Mouse (Mus musculus) CH12.LX (cell line): ENCODE results near the gene Fbxl22. TPM values are rescaled to one million over a fixed set of nuclear protein-coding genes. Genes with fewer than 3 reads are reported as not detected.

Source experiments
- DNase-seq: peaks from one replicate; pipeline ENCODE4 v3.0.0-alpha.2; 2013; ENCODE audit errors: extremely low read depth
- H3K27ac ChIP-seq: 2 replicates; pipeline ENCODE4 v1.5.1; 2012; ENCODE audit warnings: low read depth, mild to moderate bottlenecking, control low read depth, moderate library complexity; ENCODE audit not compliant: insufficient read depth
- H3K27me3 ChIP-seq: replicated peaks from 2 replicates; pipeline ENCODE3; 2012; ENCODE audit warnings: inconsistent platforms
- H3K36me3 ChIP-seq, 2 experiments: replicated peaks in 1 of 2; 2 replicates each; pipeline versions ENCODE3 to v1.6.1; 2012; ENCODE audit warnings: inconsistent platforms in 1 of 2, low read length in 1 of 2, mild to moderate bottlenecking in 1 of 2, mixed read lengths in 1 of 2, moderate library complexity in 1 of 2; ENCODE audit not compliant: control insufficient read depth in 1 of 2, insufficient read depth in 1 of 2
- H3K4me1 ChIP-seq, 2 experiments: 2 replicates each; pipeline ENCODE4 v1.6.1; 2012; ENCODE audit warnings: inconsistent platforms in 1 of 2, moderate library complexity in 1 of 2; ENCODE audit not compliant: insufficient read depth in 2 of 2, control insufficient read depth in 1 of 2
- H3K4me2 ChIP-seq: 2 replicates; pipeline ENCODE4 v1.6.1; 2012; ENCODE audit warnings: low read depth, mild to moderate bottlenecking, control low read depth; ENCODE audit not compliant: poor library complexity, insufficient read depth, severe bottlenecking
- H3K4me3 ChIP-seq, 3 experiments: fragments of 150-350 bp in 1 of 3; sonication (generic) in 1 of 3; replicated peaks in 1 of 3; 2 replicates each; pipeline versions ENCODE3 to v1.5.1; 2011 to 2012; ENCODE audit warnings: low read depth in 2 of 3, low read length in 2 of 3, mild to moderate bottlenecking in 2 of 3, moderate library complexity in 2 of 3, control low read depth in 1 of 3, improper control_type of control experiment in 1 of 3, inconsistent platforms in 1 of 3, mixed read lengths in 1 of 3; ENCODE audit not compliant: poor library complexity in 1 of 3
- H3K79me2 ChIP-seq: replicated peaks from 2 replicates; pipeline ENCODE4 v1.6.1; 2012; ENCODE audit warnings: mild to moderate bottlenecking, moderate library complexity; ENCODE audit not compliant: control insufficient read depth, poor library complexity, insufficient read depth, severe bottlenecking; ENCODE audit errors: extremely low read depth
- H3K9ac ChIP-seq: 2 replicates; pipeline ENCODE4 v1.6.1; 2012; ENCODE audit warnings: low read depth, mild to moderate bottlenecking, control low read depth, moderate library complexity; ENCODE audit not compliant: insufficient read depth
- H3K9me3 ChIP-seq: replicated peaks from 2 replicates; pipeline ENCODE3; 2012; ENCODE audit warnings: low read length, inconsistent platforms, mixed read lengths
- BHLHE40 ChIP-seq: IDR thresholded peaks from 2 replicates; pipeline ENCODE4 v1.6.1; 2011; ENCODE audit warnings: mild to moderate bottlenecking, low read depth, low read length, improper control_type of control experiment
- CHD2 ChIP-seq: IDR thresholded peaks from 2 replicates; pipeline ENCODE4 v1.6.1; 2011; ENCODE audit warnings: low read length, improper control_type of control experiment
- CTCF ChIP-seq, 2 experiments: IDR thresholded peaks in 1 of 2; conservative IDR thresholded peaks in 1 of 2; 2 replicates each; pipeline ENCODE4 v1.5.1; 2011 to 2012; ENCODE audit warnings: low read depth in 2 of 2, low read length in 2 of 2, improper control_type of control experiment in 1 of 2, inconsistent platforms in 1 of 2, mild to moderate bottlenecking in 1 of 2, moderate library complexity in 1 of 2
- ELF1 ChIP-seq: IDR thresholded peaks from 2 replicates; pipeline ENCODE4 v1.6.1; 2014; ENCODE audit warnings: low read depth, mild to moderate bottlenecking, inconsistent platforms, low read length, improper control_type of control experiment
- ETS1 ChIP-seq: conservative IDR thresholded peaks from 2 replicates; pipeline ENCODE4 v1.6.1; 2012; ENCODE audit warnings: low read depth, mild to moderate bottlenecking, inconsistent platforms, low read length, improper control_type of control experiment, moderate library complexity
- GABPA ChIP-seq: IDR thresholded peaks from 2 replicates; pipeline ENCODE4 v1.6.1; 2012; ENCODE audit warnings: low read depth, low read length, improper control_type of control experiment, inconsistent platforms; ENCODE audit not compliant: insufficient replicate concordance
- JUN ChIP-seq: IDR thresholded peaks from 2 replicates; pipeline ENCODE4 v1.6.1; 2011; ENCODE audit warnings: low read depth, mild to moderate bottlenecking, low read length, improper control_type of control experiment, moderate library complexity; ENCODE audit not compliant: insufficient read depth
- KAT2A ChIP-seq: IDR thresholded peaks from 2 replicates; pipeline ENCODE4 v1.6.1; 2012; ENCODE audit warnings: low read length, improper control_type of control experiment, inconsistent platforms; ENCODE audit not compliant: insufficient replicate concordance
- MAFK ChIP-seq: IDR thresholded peaks from 2 replicates; pipeline ENCODE4 v1.6.1; 2011; ENCODE audit warnings: low read length, improper control_type of control experiment; ENCODE audit not compliant: insufficient replicate concordance
- MAZ ChIP-seq: IDR thresholded peaks from 2 replicates; pipeline ENCODE4 v1.6.1; 2012; ENCODE audit warnings: low read depth, mild to moderate bottlenecking, inconsistent platforms, low read length, improper control_type of control experiment, moderate library complexity
- MEF2A ChIP-seq: IDR thresholded peaks from 2 replicates; pipeline ENCODE4 v1.6.1; 2014; ENCODE audit warnings: low read depth, mild to moderate bottlenecking, inconsistent platforms, low read length, improper control_type of control experiment, borderline replicate concordance
- MYC ChIP-seq: IDR thresholded peaks from 2 replicates; pipeline ENCODE4 v1.6.1; 2011; ENCODE audit warnings: low read depth, mild to moderate bottlenecking, improper control_type of control experiment, low read length
- NELFE ChIP-seq: IDR thresholded peaks from 2 replicates; pipeline ENCODE4 v1.6.1; 2011; ENCODE audit warnings: low read depth, low read length, improper control_type of control experiment
- NRF1 ChIP-seq: IDR thresholded peaks from 2 replicates; pipeline ENCODE4 v1.6.1; 2014; ENCODE audit warnings: low read depth, mild to moderate bottlenecking, inconsistent platforms, low read length, improper control_type of control experiment, moderate library complexity
- POLR2A ChIP-seq: IDR thresholded peaks from 2 replicates; pipeline ENCODE4 v1.6.1; 2011; ENCODE audit warnings: low read depth, mild to moderate bottlenecking, improper control_type of control experiment, low read length
- POLR2AphosphoS2 ChIP-seq: IDR thresholded peaks from 2 replicates; pipeline ENCODE4 v1.6.1; 2011; ENCODE audit warnings: low read depth, low read length, improper control_type of control experiment
- RCOR1 ChIP-seq: conservative IDR thresholded peaks from 2 replicates; pipeline ENCODE4 v1.6.1; 2012; ENCODE audit warnings: low read depth, mild to moderate bottlenecking, inconsistent platforms, low read length, improper control_type of control experiment
- SMC3 ChIP-seq: IDR thresholded peaks from 2 replicates; pipeline ENCODE4 v1.6.1; 2011; ENCODE audit warnings: low read depth, low read length, improper control_type of control experiment
- UBTF ChIP-seq: IDR thresholded peaks from 2 replicates; pipeline ENCODE4 v1.6.1; 2012; ENCODE audit warnings: low read depth, mild to moderate bottlenecking, inconsistent platforms, low read length, improper control_type of control experiment, moderate library complexity
- USF1 ChIP-seq: IDR thresholded peaks from 2 replicates; pipeline ENCODE4 v1.6.1; 2014; ENCODE audit warnings: low read depth, mild to moderate bottlenecking, inconsistent platforms, low read length, improper control_type of control experiment
- USF2 ChIP-seq: conservative IDR thresholded peaks from 2 replicates; pipeline ENCODE4 v1.6.1; 2011; ENCODE audit warnings: low read depth, low read length, improper control_type of control experiment
- ZKSCAN1 ChIP-seq: IDR thresholded peaks from 2 replicates; pipeline ENCODE4 v1.6.1; 2012; ENCODE audit warnings: low read depth, inconsistent platforms, low read length, improper control_type of control experiment, borderline replicate concordance
- dilution Hi-C: fragments of 300-500 bp; cut with MboI; formaldehyde crosslinking; loops from 2 replicates; pipeline ENCODE4 v1.14.3; 2020; ENCODE audit warnings: low sequenced_read_pairs; ENCODE audit not compliant: extremely low pct_unique_long_range_greater_than_20kb, extremely low pct_ligation_motif_present
- in situ Hi-C: fragments of 300-500 bp; cut with MboI; formaldehyde crosslinking; loops from 3 replicates; pipeline ENCODE4 v1.14.3; 2019; ENCODE audit warnings: low sequenced_read_pairs, low pct_ligation_motif_present, low pct_unique_long_range_greater_than_20kb, mixed read lengths
- polyA plus RNA-seq: library from polyadenylated mRNA; unstranded; fragments of >175 nt; gene quantifications from 2 replicates; pipeline ENCODE4 v1.2.1, GENCODE M21; 2012; ENCODE audit warnings: low read depth; ENCODE audit not compliant: insufficient read length
- total RNA-seq, 2 experiments: library from RNA; depleted of rRNA; stranded (reverse); fragments of 300-350 nt in 1 of 2; fragments of >200 nt in 1 of 2; gene quantifications; 2 replicates each; pipeline ENCODE4 v1.2.3; 2012 to 2014

Gene Fbxl22
- total and polyA plus RNA-seq, 3 experiments = 0.19 to 0.34 (median 0.21) TPM

GRCm38 (mm10) chr9:66483429-66483828, 31.0 kb downstream of the Fbxl22 start:
- TF ChIP-seq SMC3 (no peak), ZKSCAN1 (no peak), JUN (no peak), MAZ (no peak), MAFK (no peak), RCOR1 (no peak), UBTF (no peak), ELF1 (no peak), USF1 (no peak), MYC (no peak), NRF1 (no peak), KAT2A (no peak), USF2 (no peak), CTCF (conservative IDR thresholded peaks at IDR 0.05 in 1 of 2, IDR thresholded peaks at IDR 0.05 in 1 of 2; ENCODE audit: low read depth in 2 of 2, low read length in 2 of 2) (no peak), CHD2 (no peak), ETS1 (no peak), NELFE (no peak)
- Histone ChIP-seq H3K4me2 (no peak overlapping the region), H3K4me1 (no peaks in the 10 kb centered on the region), H3K9ac (no peak overlapping the region), H3K27ac (no peak overlapping the region), H3K36me3 (peaks cover 51 to 79% of the 10 kb centered on the region in 2 experiments), H3K79me2 (no peaks in the 10 kb centered on the region), H3K4me3 (no peak overlapping the region), H3K27me3 (no peaks in the 10 kb centered on the region), H3K9me3 (no peaks in the 10 kb centered on the region)
- in situ Hi-C loops = no loop called here
- dilution Hi-C loops = no loop called here
- no peak for DNase-seq

GRCm38 (mm10) chr9:66477785-66478184, 36.6 kb downstream of the Fbxl22 start:
- dilution Hi-C loops = no loop called here
- no peak overlapping the region for H3K4me2 ChIP-seq
- DNase-seq = no peak
- peaks cover 31 to 73% of the 10 kb centered on the region in 2 experiments for H3K36me3 ChIP-seq
- H3K9ac ChIP-seq = no peak overlapping the region
- H3K79me2 ChIP-seq = no peaks in the 10 kb centered on the region
- H3K4me3 ChIP-seq = no peak overlapping the region
- TF ChIP-seq MEF2A (no peak), POLR2AphosphoS2 (no peak), MAFK (no peak), POLR2A (no peak), CHD2 (no peak), MYC (no peak), GABPA (no peak), JUN (no peak), BHLHE40 (no peak), ELF1 (no peak)
- no peak overlapping the region for H3K27ac ChIP-seq
- H3K27me3 ChIP-seq = no peaks in the 10 kb centered on the region
- in situ Hi-C loops = no loop called here
- no peaks in the 10 kb centered on the region for H3K4me1 ChIP-seq
- H3K9me3 ChIP-seq = no peaks in the 10 kb centered on the region
